Mouse (Mus musculus): Measurements from ENCODE around the gene Rgmb.

- TF ChIP-seq CTCF (IDR thresholded peaks at IDR 0.05; ENCODE audit: low read depth) = no peak
- no peak for TF ChIP-seq EP300 (IDR thresholded peaks at IDR 0.05; ENCODE audit: low read depth)
Observed at GRCm38 (mm10) chr17:15824854-15825253, 6.0 kb downstream of the Rgmb start.

All from heart, postnatal 0 days (tissue).